Mouse (Mus musculus): Measurements from ENCODE around the gene Slc13a5. TPM values are rescaled to one million over a fixed set of nuclear protein-coding genes. Genes with fewer than 3 reads are reported as not detected.

Slc13a5 gene
- polyA plus RNA-seq, 1 experiment from 2014 or later: 0.65 TPM

DNA sequence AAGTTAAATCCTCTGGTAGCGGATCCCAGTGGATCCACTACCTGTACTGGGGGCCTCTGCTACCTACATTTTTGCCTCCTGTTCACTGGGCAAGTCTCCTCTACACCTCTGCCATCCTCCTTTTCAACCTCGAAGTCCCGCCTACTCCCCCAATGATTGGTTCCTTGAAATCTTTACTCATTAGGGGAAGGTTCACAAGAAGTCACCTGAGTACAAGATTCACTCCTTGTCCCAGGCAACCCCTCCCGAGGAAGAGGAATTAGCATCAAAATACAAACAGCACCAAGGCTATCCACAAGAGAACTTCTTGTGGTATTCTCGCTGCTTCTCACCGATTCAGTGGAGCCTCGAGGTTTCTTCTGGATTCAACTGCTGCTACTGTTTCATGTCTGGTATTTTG is 35.0 kb downstream of the Slc13a5 start:
- 83% methylated on average over 7 of the region's 7 CpGs for WGBS
- no peak overlapping the region for H3K4me2 ChIP-seq (ENCODE audit: low read length)
- ATAC-seq: no peak
- H3K9me3 ChIP-seq (ENCODE audit: control insufficient read depth, low read length): no peaks in the 10 kb centered on the region
- no peaks in the 10 kb centered on the region for H3K4me1 ChIP-seq (replicated peaks; ENCODE audit: control insufficient read depth, insufficient read depth, low read length)
- H3K4me3 ChIP-seq (replicated peaks; ENCODE audit: low read length): no peak overlapping the region
- H3K27ac ChIP-seq (ENCODE audit: low read length): no peak overlapping the region
- H3K27me3 ChIP-seq (replicated peaks; ENCODE audit: control insufficient read depth, insufficient read depth, low read length): no peaks in the 10 kb centered on the region
- H3K9ac ChIP-seq (replicated peaks; ENCODE audit: low read depth, low read length): no peak overlapping the region
- H3K36me3 ChIP-seq (ENCODE audit: control insufficient read depth, insufficient read depth): no peaks in the 10 kb centered on the region

GRCm38 (mm10) chr11:72228513-72228912 is 38.5 kb downstream of the Slc13a5 start:
- Histone ChIP-seq H3K9ac (replicated peaks; ENCODE audit: low read depth, low read length) (no peak overlapping the region), H3K9me3 (ENCODE audit: control insufficient read depth, low read length) (no peaks in the 10 kb centered on the region), H3K4me3 (replicated peaks; ENCODE audit: low read length) (no peak overlapping the region), H3K27ac (ENCODE audit: low read length) (no peak overlapping the region), H3K27me3 (replicated peaks; ENCODE audit: control insufficient read depth, insufficient read depth, low read length) (no peaks in the 10 kb centered on the region), H3K4me1 (replicated peaks; ENCODE audit: control insufficient read depth, insufficient read depth, low read length) (peaks cover 8% of the 10 kb centered on the region), H3K36me3 (ENCODE audit: control insufficient read depth, insufficient read depth) (no peaks in the 10 kb centered on the region), H3K4me2 (ENCODE audit: low read length) (no peak overlapping the region)
- 92% methylated on average over 4 of the region's 4 CpGs for WGBS
- ATAC-seq: no peak

- no peaks in the 10 kb centered on the region for H3K27me3 ChIP-seq (replicated peaks; ENCODE audit: control insufficient read depth, insufficient read depth, low read length)
- no peaks in the 10 kb centered on the region for H3K9me3 ChIP-seq (ENCODE audit: control insufficient read depth, low read length)
- H3K9ac ChIP-seq (replicated peaks; ENCODE audit: low read depth, low read length): no peak overlapping the region
- H3K27ac ChIP-seq (ENCODE audit: low read length): no peak overlapping the region
- peaks cover 8% of the 10 kb centered on the region for H3K4me1 ChIP-seq (replicated peaks; ENCODE audit: control insufficient read depth, insufficient read depth, low read length)
- no peak for ATAC-seq
- H3K36me3 ChIP-seq (ENCODE audit: control insufficient read depth, insufficient read depth): no peaks in the 10 kb centered on the region
- 93% methylated on average over 6 of the region's 6 CpGs for WGBS
- H3K4me3 ChIP-seq (replicated peaks; ENCODE audit: low read length): no peak overlapping the region
- no peak overlapping the region for H3K4me2 ChIP-seq (ENCODE audit: low read length)
These were observed 40.1 kb downstream of the Slc13a5 start for GRCm38 (mm10) chr11:72226901-72227300.

GRCm38 (mm10) chr11:72226020-72226791 is 40.8 kb downstream of the Slc13a5 start:
- no peak overlapping the region for H3K27ac ChIP-seq (ENCODE audit: low read length)
- peaks cover 8% of the 10 kb centered on the region for H3K4me1 ChIP-seq (replicated peaks; ENCODE audit: control insufficient read depth, insufficient read depth, low read length)
- H3K9ac ChIP-seq (replicated peaks; ENCODE audit: low read depth, low read length): no peak overlapping the region
- H3K4me2 ChIP-seq (ENCODE audit: low read length): no peak overlapping the region
- no peak overlapping the region for H3K4me3 ChIP-seq (replicated peaks; ENCODE audit: low read length)
- no peaks in the 10 kb centered on the region for H3K27me3 ChIP-seq (replicated peaks; ENCODE audit: control insufficient read depth, insufficient read depth, low read length)
- ATAC-seq: no peak
- no peaks in the 10 kb centered on the region for H3K36me3 ChIP-seq (ENCODE audit: control insufficient read depth, insufficient read depth)
- no peaks in the 10 kb centered on the region for H3K9me3 ChIP-seq (ENCODE audit: control insufficient read depth, low read length)
- WGBS: 22% methylated on average over 10 of the region's 10 CpGs

DNA sequence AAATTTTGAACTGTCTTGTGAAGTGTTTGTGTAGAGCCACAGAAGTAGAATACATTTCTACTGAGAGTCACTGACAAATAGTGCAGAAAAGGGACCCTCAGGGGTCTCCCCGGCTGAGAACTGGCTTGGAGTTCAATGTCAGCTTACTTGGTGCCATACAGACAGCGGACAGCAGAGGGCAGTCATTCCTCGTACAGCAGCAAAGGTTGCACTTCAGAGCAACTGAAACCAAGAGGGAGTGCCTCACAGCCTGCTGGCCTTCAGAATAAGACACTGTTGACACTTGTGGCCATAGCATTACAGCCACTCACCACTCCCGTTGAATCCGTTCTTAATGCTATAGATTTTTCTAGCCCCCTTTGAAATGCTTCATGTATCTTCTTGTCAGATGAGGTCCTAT is 42.2 kb downstream of the Slc13a5 start:
- peak; percentile 50; the same call in 1 of the 2 replicates for ATAC-seq
- H3K4me3 ChIP-seq (replicated peaks; ENCODE audit: low read length): no peak overlapping the region
- WGBS: 17% methylated on average over 5 of the region's 5 CpGs

DNA sequence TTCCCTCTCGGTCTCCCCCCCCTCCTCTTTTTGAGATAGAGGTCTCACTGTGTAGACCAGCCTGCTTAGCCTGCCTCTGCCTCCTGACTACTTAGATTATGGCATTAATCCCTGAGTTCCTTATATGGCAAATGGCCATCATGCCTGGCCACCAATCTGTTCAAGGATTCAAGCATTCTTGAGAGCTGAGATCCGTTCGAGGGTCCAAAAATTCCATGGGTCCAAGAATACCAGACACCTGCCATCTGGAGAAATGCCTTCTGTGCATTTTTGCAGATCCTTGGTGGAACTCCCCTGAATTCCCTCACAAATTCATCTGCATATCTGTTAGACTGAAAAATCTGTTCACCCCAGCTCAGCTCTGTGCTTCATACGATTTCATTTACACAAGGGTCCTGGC is 43.6 kb downstream of the Slc13a5 start:
- ATAC-seq: no peak
- Histone ChIP-seq H3K4me2 (ENCODE audit: low read length) (no peak overlapping the region), H3K4me1 (replicated peaks; ENCODE audit: control insufficient read depth, insufficient read depth, low read length) (peaks cover 8% of the 10 kb centered on the region), H3K9me3 (ENCODE audit: control insufficient read depth, low read length) (no peaks in the 10 kb centered on the region), H3K27me3 (replicated peaks; ENCODE audit: control insufficient read depth, insufficient read depth, low read length) (no peaks in the 10 kb centered on the region), H3K27ac (ENCODE audit: low read length) (no peak overlapping the region), H3K36me3 (ENCODE audit: control insufficient read depth, insufficient read depth) (no peaks in the 10 kb centered on the region), H3K4me3 (replicated peaks; ENCODE audit: low read length) (no peak overlapping the region), H3K9ac (replicated peaks; ENCODE audit: low read depth, low read length) (no peak overlapping the region)
- 56% methylated on average over 4 of the region's 4 CpGs for WGBS

More for the DNA sequence above, 42.2 kb downstream of the Slc13a5 start:
- Histone ChIP-seq H3K27me3 (replicated peaks; ENCODE audit: control insufficient read depth, insufficient read depth, low read length) (no peaks in the 10 kb centered on the region), H3K27ac (ENCODE audit: low read length) (no peak overlapping the region), H3K4me1 (replicated peaks; ENCODE audit: control insufficient read depth, insufficient read depth, low read length) (peaks cover 8% of the 10 kb centered on the region), H3K36me3 (ENCODE audit: control insufficient read depth, insufficient read depth) (no peaks in the 10 kb centered on the region), H3K9me3 (ENCODE audit: control insufficient read depth, low read length) (no peaks in the 10 kb centered on the region), H3K9ac (replicated peaks; ENCODE audit: low read depth, low read length) (no peak overlapping the region), H3K4me2 (ENCODE audit: low read length) (no peak overlapping the region)

DNA sequence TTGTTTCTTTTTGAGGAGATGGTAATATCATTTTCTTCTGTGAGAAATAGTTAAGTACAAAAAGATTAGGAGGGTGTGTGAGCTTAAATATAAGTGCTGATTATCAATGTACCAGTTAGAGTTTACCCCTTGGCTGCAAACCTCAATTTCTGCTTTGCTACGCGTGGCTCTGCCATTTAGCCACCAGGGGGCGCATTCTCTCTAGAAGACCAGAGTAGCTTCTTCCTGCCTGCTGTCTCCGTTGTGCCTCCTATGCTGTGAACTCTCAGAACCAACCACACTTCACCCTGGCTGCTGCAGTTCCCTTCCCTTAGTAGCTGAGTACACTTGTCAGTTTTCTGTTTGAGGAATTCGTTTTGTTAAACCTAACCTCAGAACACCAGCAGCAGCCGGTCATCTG is 45.7 kb downstream of the Slc13a5 start:
- Histone ChIP-seq H3K36me3 (ENCODE audit: control insufficient read depth, insufficient read depth) (no peaks in the 10 kb centered on the region), H3K4me1 (replicated peaks; ENCODE audit: control insufficient read depth, insufficient read depth, low read length) (peaks cover 13% of the 10 kb centered on the region), H3K27me3 (replicated peaks; ENCODE audit: control insufficient read depth, insufficient read depth, low read length) (no peaks in the 10 kb centered on the region), H3K4me2 (ENCODE audit: low read length) (no peak overlapping the region), H3K4me3 (replicated peaks; ENCODE audit: low read length) (no peak overlapping the region), H3K27ac (ENCODE audit: low read length) (no peak overlapping the region), H3K9ac (replicated peaks; ENCODE audit: low read depth, low read length) (no peak overlapping the region), H3K9me3 (ENCODE audit: control insufficient read depth, low read length) (no peaks in the 10 kb centered on the region)
- ATAC-seq: no peak
- 14% methylated on average over 6 of the region's 6 CpGs for WGBS

GRCm38 (mm10) chr11:72217116-72217515 is 49.9 kb downstream of the Slc13a5 start:
- H3K4me3 ChIP-seq (replicated peaks; ENCODE audit: low read length): no peak overlapping the region
- 0 out of 2 replicates have a peak, but pooled peaks cover 2% of the 10 kb centered on the region for H3K36me3 ChIP-seq (ENCODE audit: control insufficient read depth, insufficient read depth)
- H3K27ac ChIP-seq (ENCODE audit: low read length): no peak overlapping the region
- H3K27me3 ChIP-seq (replicated peaks; ENCODE audit: control insufficient read depth, insufficient read depth, low read length): no peaks in the 10 kb centered on the region
- no peak for ATAC-seq
- WGBS: 84% methylated on average over 5 of the region's 5 CpGs
- peaks cover 16% of the 10 kb centered on the region for H3K4me1 ChIP-seq (replicated peaks; ENCODE audit: control insufficient read depth, insufficient read depth, low read length)
- H3K9me3 ChIP-seq (ENCODE audit: control insufficient read depth, low read length): no peaks in the 10 kb centered on the region
- H3K4me2 ChIP-seq (ENCODE audit: low read length): peak overlapping the region; percentile 5; the same call in 1 of the 2 replicates
- 0 out of 2 replicates have a peak overlapping the region, but pooled peaks have one; percentile 13 for H3K9ac ChIP-seq (replicated peaks; ENCODE audit: low read depth, low read length)

- Histone ChIP-seq H3K36me3 (ENCODE audit: control insufficient read depth, insufficient read depth) (peaks cover 13% of the 10 kb centered on the region), H3K27ac (ENCODE audit: low read length) (peak within 1 kb of the TSS; percentile 85), H3K4me1 (replicated peaks; ENCODE audit: control insufficient read depth, insufficient read depth, low read length) (peaks cover 16% of the 10 kb centered on the region), H3K27me3 (replicated peaks; ENCODE audit: control insufficient read depth, insufficient read depth, low read length) (no peaks in the 10 kb centered on the region), H3K4me3 (replicated peaks; ENCODE audit: low read length) (peak within 1 kb of the TSS; percentile 47), H3K9me3 (ENCODE audit: control insufficient read depth, low read length) (no peaks in the 10 kb centered on the region), H3K9ac (replicated peaks; ENCODE audit: low read depth, low read length) (peak within 1 kb of the TSS; percentile 73), H3K4me2 (ENCODE audit: low read length) (peak within 1 kb of the TSS; percentile 91)
- peak; percentile 83 for ATAC-seq
- under 1% methylated on average over 29 of the region's 29 CpGs for WGBS
These were observed 51.6 kb downstream of the Slc13a5 start, which contains the start of gene Med31 for GRCm38 (mm10) chr11:72215410-72215797. Gene Med31, minus strand, starts transcription at chr11:72215592.
